Mouse (Mus musculus) neural tube, embryonic 13.5 days (tissue): Measurements from ENCODE around the gene Ripor1. TPM values are rescaled to one million over a fixed set of nuclear protein-coding genes. Genes with fewer than 3 reads are reported as not detected.

Experiments
- ATAC-seq: fragments of 200-750 bp; cut with Nextera tagmentation; 2 replicates; pipeline ENCODE4 v1.8.0; 2017; ENCODE audit warnings: low read depth, mild to moderate bottlenecking, moderate TSS enrichment, moderate library complexity
- H3K27ac ChIP-seq: fragments of 300-500 bp; sonication (generic); replicated peaks from 2 replicates; pipeline ENCODE4 v1.5.1; 2015; ENCODE audit warnings: moderate library complexity, mild to moderate bottlenecking, inconsistent platforms
- H3K27me3 ChIP-seq: fragments of 300-500 bp; sonication (generic); 2 replicates; pipeline ENCODE4 v1.6.1; 2015; ENCODE audit warnings: mild to moderate bottlenecking, inconsistent platforms
- H3K36me3 ChIP-seq: fragments of 300-500 bp; sonication (generic); 2 replicates; pipeline ENCODE4 v1.6.1; 2015; ENCODE audit warnings: mild to moderate bottlenecking, inconsistent platforms
- H3K4me1 ChIP-seq: fragments of 300-500 bp; sonication (generic); replicated peaks from 2 replicates; pipeline ENCODE4 v1.6.1; 2015; ENCODE audit warnings: inconsistent platforms
- H3K4me2 ChIP-seq: fragments of 300-500 bp; sonication (generic); 2 replicates; pipeline ENCODE4 v1.6.1; 2015; ENCODE audit warnings: inconsistent platforms, mild to moderate bottlenecking, moderate library complexity
- H3K4me3 ChIP-seq: fragments of 300-500 bp; sonication (generic); 2 replicates; pipeline ENCODE4 v1.5.1; 2015; ENCODE audit warnings: mild to moderate bottlenecking, inconsistent platforms
- H3K9ac ChIP-seq: fragments of 300-500 bp; sonication (generic); 2 replicates; pipeline ENCODE4 v1.6.1; 2015; ENCODE audit warnings: moderate library complexity, mild to moderate bottlenecking, inconsistent platforms
- H3K9me3 ChIP-seq: fragments of 300-500 bp; sonication (generic); 2 replicates; pipeline ENCODE4 v1.6.1; 2016; ENCODE audit warnings: inconsistent platforms
- WGBS: fragments of 180-500 bp; shearing (Covaris S2); methylation state at CpG from one replicate; pipeline ENCODE4 v1.1.7; 2015; 5-methylcytosine and 5-hydroxymethylcytosine counted together
- polyA plus RNA-seq: library from polyadenylated mRNA; unstranded; fragments of >200 nt; fragmentation: Nextera tagmentation; extraction: Ambion mirVana; gene quantifications from 2 replicates; pipeline ENCODE4 v1.2.1, GENCODE M21; 2015

Ripor1 gene
- polyA plus RNA-seq, 1 experiment from 2014 or later, result 30.5 TPM

DNA sequence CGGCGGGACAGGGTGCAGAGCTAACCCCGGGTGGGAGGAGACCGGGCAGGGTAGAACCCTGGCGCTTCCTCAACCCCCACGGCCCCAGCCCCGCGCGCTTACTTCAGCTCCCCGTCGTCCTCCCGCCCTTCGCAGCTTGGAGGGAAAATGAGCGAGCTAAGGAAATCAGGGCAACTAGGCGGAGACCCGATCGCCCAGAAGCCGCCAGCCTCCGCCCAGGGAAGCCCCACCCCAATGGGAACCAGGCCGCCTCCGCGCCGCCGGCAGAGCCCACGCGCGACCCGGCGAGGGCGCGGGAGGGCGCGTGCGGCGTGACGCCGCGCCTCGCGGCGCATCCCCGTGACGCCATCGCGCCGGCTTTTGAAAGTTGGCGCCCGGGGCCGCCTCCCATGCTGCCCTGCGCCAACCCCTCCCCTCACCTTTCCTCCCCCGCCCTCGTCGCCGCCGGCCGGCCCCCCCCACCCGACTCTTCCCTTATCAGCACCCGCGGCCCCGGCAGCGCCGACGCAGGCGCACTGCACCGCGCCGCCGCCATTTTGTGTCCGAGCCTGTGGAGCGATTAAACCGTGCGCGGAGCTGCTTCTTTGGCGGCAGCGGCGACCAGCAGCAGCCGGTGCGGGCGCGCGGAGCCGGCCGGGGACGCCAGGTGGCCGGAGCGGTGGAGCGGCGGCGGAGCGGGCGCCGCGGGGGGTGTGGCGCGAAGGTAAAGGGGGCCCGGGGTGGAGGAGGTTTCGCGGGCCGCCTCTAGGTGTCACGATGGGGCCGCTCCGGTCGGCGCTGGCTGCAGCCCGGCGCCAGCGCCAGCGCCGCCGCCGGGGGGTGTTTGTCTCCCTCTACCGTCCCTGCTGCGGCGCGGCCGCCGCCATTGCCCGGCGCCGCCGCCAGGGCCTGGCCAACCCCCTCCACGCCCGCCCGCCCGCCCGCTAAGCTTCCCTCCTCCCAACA lies 31.2 kb downstream of the Ripor1 start, which contains the start of gene Ctcf:
Ctcf (plus strand) TSS at position 551 of the 945 bp plus-strand sequence.
- Histone ChIP-seq H3K27ac (peak within 1 kb of the TSS; percentile 100), H3K4me2 (peak within 1 kb of the TSS; percentile 94), H3K36me3 (peaks cover 3% of the 10 kb centered on the region; the same call in 1 of the 2 replicates), H3K27me3 (no peaks in the 10 kb centered on the region), H3K9ac (peak within 1 kb of the TSS; percentile 97), H3K9me3 (no peaks in the 10 kb centered on the region), H3K4me1 (peaks cover 48% of the 10 kb centered on the region), H3K4me3 (peak within 1 kb of the TSS; percentile 92)
- ATAC-seq, result peak; percentile 94
- WGBS, result under 1% methylated on average over 112 of the region's 126 CpGs

GRCm38 (mm10) chr8:105636963-105637510 lies 32.0 kb downstream of the Ripor1 start, which contains the start of gene Agrp:
Gene Agrp, minus strand, starts transcription at chr8:105637393.
- Histone ChIP-seq H3K9ac (peak within 1 kb of the TSS; percentile 97), H3K27me3 (no peaks in the 10 kb centered on the region), H3K4me3 (peak within 1 kb of the TSS; percentile 92), H3K36me3 (peaks cover 3% of the 10 kb centered on the region; the same call in 1 of the 2 replicates), H3K27ac (peak within 1 kb of the TSS; percentile 100), H3K4me1 (peaks cover 48% of the 10 kb centered on the region), H3K9me3 (no peaks in the 10 kb centered on the region), H3K4me2 (peak within 1 kb of the TSS; percentile 94)
- WGBS, result 0% methylated on average over 63 of the region's 63 CpGs
- ATAC-seq, result peak; percentile 59

GRCm38 (mm10) chr8:105637601-105638041 lies 32.6 kb downstream of the Ripor1 start:
- under 1% methylated on average over 11 of the region's 11 CpGs for WGBS
- peak overlapping the region; percentile 97 for H3K9ac ChIP-seq

DNA sequence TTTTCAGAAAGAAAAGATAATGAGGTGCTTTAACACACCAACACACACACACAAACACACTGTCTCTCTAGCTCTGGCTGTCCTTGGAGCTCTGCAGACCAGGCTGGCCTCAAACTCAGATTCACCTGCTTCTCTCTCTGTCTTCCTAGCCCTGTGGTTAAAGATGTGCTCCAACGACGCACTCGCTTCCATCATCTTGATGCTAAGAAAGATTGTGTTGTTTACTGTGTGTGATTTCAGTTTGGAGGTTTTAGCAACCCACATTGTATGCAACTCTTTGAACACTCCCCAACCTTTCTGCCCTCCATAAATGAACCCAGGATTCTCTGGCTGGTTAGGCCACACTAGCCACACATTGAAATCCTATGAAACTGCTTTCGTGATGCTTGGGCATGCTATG lies 33.5 kb downstream of the Ripor1 start:
- Histone ChIP-seq H3K9me3 (no peaks in the 10 kb centered on the region), H3K27me3 (no peaks in the 10 kb centered on the region), H3K4me1 (peaks cover 48% of the 10 kb centered on the region), H3K36me3 (peaks cover 5% of the 10 kb centered on the region), H3K4me2 (peak overlapping the region; percentile 94), H3K9ac (peak overlapping the region; percentile 97; the same call in 1 of the 2 replicates), H3K4me3 (peak overlapping the region; percentile 92), H3K27ac (no peak overlapping the region)
- 94% methylated on average over 4 of the region's 4 CpGs for WGBS
- ATAC-seq, result no peak

More at GRCm38 (mm10) chr8:105637601-105638041, 32.6 kb downstream of the Ripor1 start:
- Histone ChIP-seq H3K4me2 (peak overlapping the region; percentile 94), H3K4me1 (peaks cover 48% of the 10 kb centered on the region), H3K36me3 (peaks cover 3% of the 10 kb centered on the region; the same call in 1 of the 2 replicates), H3K4me3 (peak overlapping the region; percentile 92), H3K9me3 (no peaks in the 10 kb centered on the region), H3K27ac (peak overlapping the region; percentile 100), H3K27me3 (no peaks in the 10 kb centered on the region)
- no peak for ATAC-seq

DNA sequence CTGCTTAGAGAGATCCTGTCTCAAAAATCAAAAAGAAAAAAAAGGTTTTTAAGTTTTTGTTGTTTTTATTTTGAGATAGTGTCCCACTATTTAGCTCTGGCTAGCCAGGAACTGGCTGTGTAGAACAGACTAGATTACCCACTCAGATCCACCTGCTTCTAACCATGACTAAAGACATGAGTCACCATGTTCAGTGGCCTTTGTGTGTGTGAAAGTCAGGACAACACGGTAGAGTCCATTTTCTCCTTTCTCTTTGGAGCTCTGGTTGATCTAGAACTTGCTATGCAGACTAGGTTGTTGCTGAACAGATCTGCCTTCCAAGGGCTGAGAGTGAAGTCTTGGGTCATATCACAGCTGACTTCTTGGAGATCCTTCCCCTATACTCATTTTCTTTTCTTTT lies 34.8 kb downstream of the Ripor1 start:
- H3K4me2 ChIP-seq, result no peak overlapping the region
- ATAC-seq, result no peak
- H3K4me1 ChIP-seq, result peaks cover 46% of the 10 kb centered on the region
- H3K9me3 ChIP-seq, result no peaks in the 10 kb centered on the region
- no peaks in the 10 kb centered on the region for H3K27me3 ChIP-seq
- H3K9ac ChIP-seq, result no peak overlapping the region
- no peak overlapping the region for H3K4me3 ChIP-seq
- peaks cover 15% of the 10 kb centered on the region for H3K36me3 ChIP-seq
- no peak overlapping the region for H3K27ac ChIP-seq
- WGBS, result 71% methylated on average over 1 of the region's 1 CpGs

- no peak overlapping the region for H3K27ac ChIP-seq
- H3K4me1 ChIP-seq, result peaks cover 40% of the 10 kb centered on the region
- H3K9me3 ChIP-seq, result no peaks in the 10 kb centered on the region
- no peak for ATAC-seq
- H3K4me2 ChIP-seq, result no peak overlapping the region
- no peak overlapping the region for H3K4me3 ChIP-seq
- WGBS, result 70% methylated on average over 2 of the region's 2 CpGs
- H3K9ac ChIP-seq, result no peak overlapping the region
- peaks cover 22% of the 10 kb centered on the region for H3K36me3 ChIP-seq
- no peaks in the 10 kb centered on the region for H3K27me3 ChIP-seq
Observed at GRCm38 (mm10) chr8:105640511-105640910, 35.5 kb downstream of the Ripor1 start.

GRCm38 (mm10) chr8:105645205-105645604 lies 40.1 kb downstream of the Ripor1 start:
- H3K9ac ChIP-seq, result no peak overlapping the region
- H3K4me2 ChIP-seq, result no peak overlapping the region
- peaks cover 9% of the 10 kb centered on the region for H3K4me1 ChIP-seq
- H3K36me3 ChIP-seq, result peaks cover 42% of the 10 kb centered on the region
- WGBS, result 96% methylated on average over 1 of the region's 1 CpGs
- H3K9me3 ChIP-seq, result no peaks in the 10 kb centered on the region
- H3K27ac ChIP-seq, result no peak overlapping the region
- no peaks in the 10 kb centered on the region for H3K27me3 ChIP-seq
- no peak overlapping the region for H3K4me3 ChIP-seq
- ATAC-seq, result no peak

DNA sequence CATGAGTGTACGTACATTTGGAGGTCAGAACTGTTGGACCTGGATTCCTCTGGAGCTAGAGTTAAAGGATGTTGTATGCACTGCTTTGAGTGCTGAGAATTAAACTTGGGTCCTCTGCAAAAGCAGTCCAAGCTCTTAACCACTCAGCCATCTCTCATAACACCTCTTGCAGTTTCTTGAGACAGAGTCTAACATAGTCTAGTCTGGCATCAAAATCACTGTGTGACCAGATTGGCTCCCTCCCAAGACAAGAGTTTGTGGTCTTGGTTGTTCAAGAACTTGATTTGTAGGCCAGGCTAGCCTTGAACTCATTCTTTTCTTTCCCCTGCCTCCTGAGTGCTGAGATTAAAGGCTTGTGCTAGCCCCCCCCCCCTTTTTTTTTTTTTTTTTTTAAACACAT lies 43.9 kb downstream of the Ripor1 start:
- Histone ChIP-seq H3K27me3 (no peaks in the 10 kb centered on the region), H3K4me2 (no peak overlapping the region), H3K36me3 (peaks cover 52% of the 10 kb centered on the region), H3K9me3 (no peaks in the 10 kb centered on the region), H3K4me3 (no peak overlapping the region), H3K4me1 (no peaks in the 10 kb centered on the region; the same call in 1 of the 2 replicates), H3K9ac (no peak overlapping the region), H3K27ac (no peak overlapping the region)
- WGBS, result 96% methylated on average over 1 of the region's 1 CpGs
- ATAC-seq, result no peak

GRCm38 (mm10) chr8:105657641-105658040 lies 52.6 kb downstream of the Ripor1 start:
- Histone ChIP-seq H3K4me1 (no peaks in the 10 kb centered on the region; the same call in 1 of the 2 replicates), H3K9me3 (no peaks in the 10 kb centered on the region), H3K27ac (no peak overlapping the region), H3K27me3 (no peaks in the 10 kb centered on the region), H3K4me2 (no peak overlapping the region), H3K9ac (no peak overlapping the region), H3K4me3 (no peak overlapping the region), H3K36me3 (peaks cover 16% of the 10 kb centered on the region)
- ATAC-seq, result no peak

GRCm38 (mm10) chr8:105661167-105661566 lies 56.1 kb downstream of the Ripor1 start:
- no peak for ATAC-seq
- H3K36me3 ChIP-seq, result peaks cover 26% of the 10 kb centered on the region
- no peaks in the 10 kb centered on the region for H3K9me3 ChIP-seq
- H3K27me3 ChIP-seq, result no peaks in the 10 kb centered on the region
- H3K27ac ChIP-seq, result no peak overlapping the region
- WGBS, result 82% methylated on average over 3 of the region's 3 CpGs
- H3K4me3 ChIP-seq, result no peak overlapping the region
- H3K4me2 ChIP-seq, result no peak overlapping the region
- no peaks in the 10 kb centered on the region; the same call in 1 of the 2 replicates for H3K4me1 ChIP-seq
- H3K9ac ChIP-seq, result no peak overlapping the region
